Mouse (Mus musculus): ENCODE measurements around the gene Dhh.
"Not testable (repeated sequence)": the region's sequence is repeated elsewhere in the genome, so short reads cannot be mapped to it uniquely, and the experiment has no call there.

Gene Dhh

GRCm38 (mm10) chr15:98897928-98898800 lies at the start of gene Dhh:
Gene Dhh (minus strand): TSS chr15:98898540.
- no peak for DNase-seq (ENCODE audit: low read depth)

GRCm38 (mm10) chr15:98947884-98948283 lies 49.5 kb upstream of the Dhh start:
- DNase-seq (ENCODE audit: low read depth) = no peak

GRCm38 (mm10) chr15:98943133-98943532 lies 44.8 kb upstream of the Dhh start:
- no peak for DNase-seq (ENCODE audit: low read depth)

GRCm38 (mm10) chr15:98942081-98942480 lies 43.7 kb upstream of the Dhh start:
- DNase-seq (ENCODE audit: low read depth) = no peak

- DNase-seq (ENCODE audit: low read depth) = no peak
Observed at GRCm38 (mm10) chr15:98941539-98941938, 43.2 kb upstream of the Dhh start.

GRCm38 (mm10) chr15:98940816-98941215 lies 42.5 kb upstream of the Dhh start:
- no peak for DNase-seq (ENCODE audit: low read depth)

- DNase-seq (ENCODE audit: low read depth) = peak; percentile 81
Observed at GRCm38 (mm10) chr15:98934217-98934839, 36.0 kb upstream of the Dhh start, which contains the start of gene Tuba1b. Gene Tuba1b (minus strand): TSS chr15:98934565.

GRCm38 (mm10) chr15:98933833-98934216 lies 35.5 kb upstream of the Dhh start:
- DNase-seq (ENCODE audit: low read depth) = peak; percentile 96

- DNase-seq (ENCODE audit: low read depth) = not testable (repeated sequence)
Observed at GRCm38 (mm10) chr15:98933004-98933671, 34.8 kb upstream of the Dhh start.

- DNase-seq (ENCODE audit: low read depth) = no peak
Observed at GRCm38 (mm10) chr15:98930998-98931397, 32.7 kb upstream of the Dhh start.

- DNase-seq (ENCODE audit: low read depth) = no peak
Observed at GRCm38 (mm10) chr15:98930017-98930734, 31.8 kb upstream of the Dhh start.

- no peak for DNase-seq (ENCODE audit: low read depth)
Observed at GRCm38 (mm10) chr15:98928598-98929240, 30.4 kb upstream of the Dhh start.

GRCm38 (mm10) chr15:98927566-98927965 lies 29.2 kb upstream of the Dhh start:
- DNase-seq (ENCODE audit: low read depth) = no peak

- DNase-seq (ENCODE audit: low read depth) = no peak
Observed at GRCm38 (mm10) chr15:98924682-98925081, 26.3 kb upstream of the Dhh start.

GRCm38 (mm10) chr15:98923031-98923537 lies 24.7 kb upstream of the Dhh start:
- no peak for DNase-seq (ENCODE audit: low read depth)

- DNase-seq (ENCODE audit: low read depth) = no peak
Observed at GRCm38 (mm10) chr15:98922581-98922980, 24.2 kb upstream of the Dhh start.

GRCm38 (mm10) chr15:98921510-98921909 lies 23.2 kb upstream of the Dhh start:
- no peak for DNase-seq (ENCODE audit: low read depth)

GRCm38 (mm10) chr15:98918499-98918895 lies 20.2 kb upstream of the Dhh start:
- DNase-seq (ENCODE audit: low read depth) = not testable (repeated sequence)

GRCm38 (mm10) chr15:98917538-98918498 lies 19.5 kb upstream of the Dhh start, which contains the start of gene Lmbr1l:
Gene Lmbr1l (minus strand): TSS chr15:98918231.
- DNase-seq (ENCODE audit: low read depth) = peak; percentile 98

- DNase-seq (ENCODE audit: low read depth) = no peak
Observed at GRCm38 (mm10) chr15:98917091-98917490, 18.8 kb upstream of the Dhh start.

Data from c-Kit-positive CD71-negative TER-119-negative erythroid progenitor cells, embryonic 14.5 days (primary cell).